ENCODE assay signal across 11 mouse cellular contexts in genomic region chr10:41271860-41272259, GRCm38 (mm10). TPM values are rescaled to one million over a fixed set of nuclear protein-coding genes. Genes with fewer than 3 reads are reported as not detected.
DNase-seq lines count a peak whose midpoint lies in the region; ATAC-seq and TF ChIP-seq lines count a peak whose summit lies in the region.
"Had no signal": no experiment of that assay in that cellular context is flagged by ENCODE, and none has a peak within 500 bp of the region (broad histone marks: within the 10 kb centered on the region; RNA-seq: fewer than 3 reads in every experiment).

No protein-coding gene starts in this region.

- WGBS in kidney, postnatal 0 days: 62% methylated on average over 7 of the region's 7 CpGs

- H3K27ac ChIP-seq in kidney, postnatal 0 days: no peak overlapping the region
- H3K27ac ChIP-seq in testis, adult 2 months (ENCODE audit: control insufficient read depth, insufficient read depth, low read depth, low read length): no peak overlapping the region
- H3K27ac ChIP-seq: kidney, embryonic 15.5 days; macrophage had no signal

- no peak overlapping the region for H3K4me3 ChIP-seq in kidney, postnatal 0 days (replicated peaks; ENCODE audit: low read depth, low read length)
- no peak overlapping the region for H3K4me3 ChIP-seq in testis, adult 2 months (ENCODE audit: control insufficient read depth, low read depth, low read length)
- H3K4me3 ChIP-seq: kidney, embryonic 15.5 days had no signal

- no peaks in the 10 kb centered on the region for H3K4me1 ChIP-seq in kidney, postnatal 0 days (replicated peaks; ENCODE audit: insufficient read depth, low read length)
- H3K4me1 ChIP-seq in testis, adult 2 months (ENCODE audit: control insufficient read depth, insufficient read depth, low read length): no peaks in the 10 kb centered on the region
- H3K4me1 ChIP-seq: kidney, embryonic 15.5 days had no signal

- H3K4me2 ChIP-seq in kidney, postnatal 0 days (ENCODE audit: low read length): no peak overlapping the region
- H3K4me2 ChIP-seq: kidney, embryonic 15.5 days had no signal

- no peaks in the 10 kb centered on the region for H3K9me3 ChIP-seq in kidney, postnatal 0 days (replicated peaks; ENCODE audit: low read length)
- H3K9me3 ChIP-seq: kidney, embryonic 15.5 days had no signal

- no peak for ATAC-seq in kidney, postnatal 0 days (replicated peaks; ENCODE audit: low FRiP score, low read depth)

- TF ChIP-seq POLR2A in testis, adult 2 months (IDR thresholded peaks at IDR 0.05; ENCODE audit: control insufficient read depth, low read depth, low read length): no peak

- peaks cover 9% of the 10 kb centered on the region; the same call in 1 of the 2 replicates for H3K36me3 ChIP-seq in kidney, postnatal 0 days (ENCODE audit: insufficient read depth, low read length)
- H3K36me3 ChIP-seq in testis, adult 2 months (ENCODE audit: control insufficient read depth, insufficient read depth, low read length): no peaks in the 10 kb centered on the region; the same call in 1 of the 2 replicates
- H3K36me3 ChIP-seq: kidney, embryonic 15.5 days had no signal

- H3K27me3 ChIP-seq in kidney, postnatal 0 days (ENCODE audit: insufficient read depth, low read length): no peaks in the 10 kb centered on the region
- H3K27me3 ChIP-seq in testis, adult 2 months (ENCODE audit: control insufficient read depth, insufficient read depth, low read length): no peaks in the 10 kb centered on the region
- H3K27me3 ChIP-seq: kidney, embryonic 15.5 days had no signal

- H3K9ac ChIP-seq in kidney, postnatal 0 days (ENCODE audit: low read depth, low read length): no peak overlapping the region
- H3K9ac ChIP-seq: kidney, embryonic 15.5 days had no signal

- DNase-seq in adrenal gland, postnatal 10 days: peak; percentile 26
- no peak for DNase-seq in adrenal gland, adult 18-20 months (ENCODE audit: low spot score in 2 of 2)
- peak; percentile 31 for DNase-seq in kidney, postnatal 0 days (ENCODE audit: low spot score)
- DNase-seq in kidney, adult 11 months: no peak
- no peak for DNase-seq in testis, postnatal 14 days (ENCODE audit: low spot score)
- no peak for DNase-seq in frontal cortex, postnatal 25 days (ENCODE audit: low spot score in 2 of 2)
- no peak for DNase-seq in ovary, postnatal 14 days (ENCODE audit: low spot score)
- DNase-seq: cerebellum, adult 18-20 months had no signal

- peak; percentile 67 for TF ChIP-seq CTCF in kidney, postnatal 0 days (IDR thresholded peaks at IDR 0.05; ENCODE audit: low read depth)
- 0 out of 2 replicates have a peak, but pooled peaks have one; percentile 8 for TF ChIP-seq CTCF in testis, adult 2 months (IDR thresholded peaks at IDR 0.05; ENCODE audit: control insufficient read depth, insufficient read depth, insufficient replicate concordance, low read depth, low read length)

RNA-seq across cellular contexts. Expression of gene Fig4, which starts 31.2 kb away (rescaled TPM):
- total RNA-seq in adrenal gland, postnatal 10 days (2021): 10 to 100 TPM; 13.3 to 16.4 TPM
- total RNA-seq in adrenal gland, adult 18-20 months (2021): 10 to 100 TPM; 13.8 to 17.7 TPM
- 14.9 and 16.8 TPM in 2 replicates for polyA plus RNA-seq in kidney, postnatal 0 days (2015; fragmentation: Nextera tagmentation; extraction: Ambion mirVana)
- 10.2 and 10.3 TPM in 2 replicates for polyA plus RNA-seq in testis, adult 2 months (2012; rRNA removed)

RNA-seq across cellular contexts. Expression of gene Ak9, which starts 31.9 kb away (rescaled TPM):
- not detected for total RNA-seq in adrenal gland, postnatal 10 days (2021)
- total RNA-seq in adrenal gland, adult 18-20 months (2021): under 1 TPM in 1 of 2 experiments, not detected in 1; 0.10 TPM
- 0.05 TPM in 1 of 2 replicates, not detected in the other for polyA plus RNA-seq in kidney, postnatal 0 days (2015; fragmentation: Nextera tagmentation; extraction: Ambion mirVana)
- polyA plus RNA-seq in testis, adult 2 months (2012; rRNA removed): 8.6 and 11.8 TPM in 2 replicates

Comparison
In these comparisons a context has a peak if more than half of its experiments do, and no peak if none do; other contexts are left out.
1. DNase-seq: peak in adrenal gland, postnatal 10 days (single experiment) and kidney, postnatal 0 days (single experiment); none in adrenal gland, adult 18-20 months (0 of 2), kidney, adult 11 months (single experiment), testis, postnatal 14 days (single experiment), frontal cortex, postnatal 25 days (0 of 2) and ovary, postnatal 14 days (single experiment).